Mouse (Mus musculus) ES-Bruce4 (cell line): ENCODE results near the gene Polr1b.

Experiments
- CTCF ChIP-seq: IDR thresholded peaks from one replicate; pipeline ENCODE4 v1.8.1; 2011; ENCODE audit warnings: low read depth, low read length
- EP300 ChIP-seq: IDR thresholded peaks from 2 replicates; pipeline ENCODE4 v1.6.1; 2011; ENCODE audit warnings: low read depth, low read length; ENCODE audit not compliant: insufficient read depth
- POLR2A ChIP-seq: IDR thresholded peaks from one replicate; pipeline ENCODE4 v1.8.1; 2011; ENCODE audit warnings: low read length; ENCODE audit not compliant: insufficient read depth

- TF ChIP-seq CTCF (no peak), EP300 (no peak), POLR2A (no peak)
These were observed 52.0 kb downstream of the Polr1b start for GRCm38 (mm10) chr2:129152751-129153150.
